Mouse (Mus musculus) C2C12 (cell line): ENCODE measurements around the gene Rhbdf2. TPM values are rescaled to one million over a fixed set of nuclear protein-coding genes. Genes with fewer than 3 reads are reported as not detected.
A peak's percentile ranks its signal among the peaks of the same experiment; 100 is the strongest.

Experiments used
- H3K27me3 ChIP-seq: one replicate; pipeline ENCODE4 v1.6.1; 2011; ENCODE audit not compliant: control insufficient read depth, insufficient read depth, insufficient read length
- H3K36me3 ChIP-seq: one replicate; pipeline ENCODE4 v1.6.1; 2011; ENCODE audit not compliant: control insufficient read depth, insufficient read depth
- H3K4me3 ChIP-seq: one replicate; pipeline ENCODE4 v1.5.1; 2011; ENCODE audit warnings: mild to moderate bottlenecking, control low read depth; ENCODE audit not compliant: poor library complexity, insufficient read depth, severe bottlenecking
- H3K79me2 ChIP-seq: one replicate; pipeline ENCODE4 v1.6.1; 2011; ENCODE audit not compliant: control insufficient read depth, insufficient read depth
- H3K79me3 ChIP-seq: one replicate; pipeline ENCODE4 v1.6.1; 2011; ENCODE audit warnings: low read depth, control low read depth
- H3ac ChIP-seq: one replicate; pipeline ENCODE3; 2011; ENCODE audit warnings: low read depth; ENCODE audit not compliant: control insufficient read depth, insufficient read length
- CEBPB ChIP-seq: IDR thresholded peaks from one replicate; pipeline ENCODE4 v1.6.1; 2011; ENCODE audit warnings: low read depth, mild to moderate bottlenecking, control low read depth, moderate library complexity
- CTCF ChIP-seq: IDR thresholded peaks from one replicate; pipeline ENCODE4 v1.5.1; 2011; ENCODE audit not compliant: control insufficient read depth, insufficient read depth, insufficient read length
- FOSL1 ChIP-seq: IDR thresholded peaks from one replicate; pipeline ENCODE4 v1.8.0; 2011; ENCODE audit warnings: mild to moderate bottlenecking, low read length; ENCODE audit not compliant: poor library complexity, insufficient read depth, severe bottlenecking
- MAX ChIP-seq: IDR thresholded peaks from one replicate; pipeline ENCODE4 v1.6.1; 2011; ENCODE audit warnings: mild to moderate bottlenecking, control low read depth
- MYOD1 ChIP-seq: IDR thresholded peaks from one replicate; pipeline ENCODE4 v1.6.1; 2011; ENCODE audit warnings: low read depth; ENCODE audit not compliant: control insufficient read depth, insufficient read length
- MYOG ChIP-seq: IDR thresholded peaks from one replicate; pipeline ENCODE4 v1.6.1; 2011; ENCODE audit not compliant: control insufficient read depth, insufficient read length; ENCODE audit errors: extremely low read depth
- USF1 ChIP-seq: IDR thresholded peaks from one replicate; pipeline ENCODE4 v1.6.1; 2011; ENCODE audit warnings: low read depth, mild to moderate bottlenecking, control low read depth, moderate library complexity
- polyA plus RNA-seq: library from polyadenylated mRNA; unstranded; fragments of >200 nt; fragmentation: generic; extraction: Trizol; gene quantifications from one replicate; pipeline ENCODE4 v1.2.1, GENCODE M21; 2012; ENCODE audit warnings: missing spikeins

The Rhbdf2 gene
- polyA plus RNA-seq, 1 experiment = 1.9 TPM

DNA sequence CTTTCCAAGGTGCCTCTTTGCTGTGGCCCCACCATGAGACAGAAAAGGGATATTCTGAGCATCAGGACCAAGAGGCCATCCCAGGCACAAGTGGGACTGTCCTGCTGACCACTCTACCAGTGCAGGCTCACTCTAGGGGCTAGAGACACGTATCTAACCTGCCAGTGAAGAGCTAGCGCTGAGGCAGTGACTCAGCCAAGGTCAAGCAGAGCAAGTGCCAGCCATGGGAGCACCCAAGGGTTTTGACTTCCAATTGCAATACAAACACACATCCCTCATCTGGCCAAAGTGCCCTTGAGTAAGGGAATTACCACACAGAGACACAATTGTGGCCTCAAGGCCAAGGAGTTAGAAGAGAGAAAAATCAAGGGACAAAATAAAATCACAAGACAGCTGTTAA, 51.4 kb downstream of the Rhbdf2 start:
- Histone ChIP-seq H3K36me3 (peaks cover 10% of the 10 kb centered on the region), H3ac (no peak overlapping the region), H3K79me3 (peaks cover 93% of the 10 kb centered on the region), H3K27me3 (no peaks in the 10 kb centered on the region), H3K4me3 (no peak overlapping the region), H3K79me2 (peaks cover 100% of the 10 kb centered on the region)
- TF ChIP-seq FOSL1 (no peak), CTCF (no peak), MYOG (no peak), MAX (no peak), CEBPB (no peak), USF1 (no peak), MYOD1 (no peak)

- peaks cover 100% of the 10 kb centered on the region for H3K79me2 ChIP-seq
- H3K4me3 ChIP-seq = no peak overlapping the region
Observed at GRCm38 (mm10) chr11:116574982-116575381, 51.8 kb downstream of the Rhbdf2 start.

DNA sequence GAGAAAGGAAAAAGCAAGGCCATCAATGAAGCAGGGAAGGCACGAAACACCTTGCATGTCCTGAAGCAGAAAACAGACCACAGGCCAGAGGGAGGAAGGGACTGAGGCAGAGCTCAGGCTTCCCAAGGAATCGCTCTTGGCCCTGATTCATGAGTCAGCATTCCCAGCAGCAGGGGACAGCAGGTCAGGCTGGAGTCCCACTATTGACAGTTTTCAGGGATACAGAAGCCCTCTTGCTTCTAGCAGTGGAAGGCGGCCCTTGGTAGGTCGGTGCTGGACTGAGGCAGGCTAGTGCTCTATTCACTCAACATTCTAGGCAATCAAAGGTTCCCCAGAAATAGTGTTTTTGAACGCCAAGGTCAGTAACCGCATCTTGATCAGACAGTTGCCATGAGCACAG, 52.3 kb downstream of the Rhbdf2 start:
- H3K79me2 ChIP-seq = peaks cover 100% of the 10 kb centered on the region
- no peaks in the 10 kb centered on the region for H3K27me3 ChIP-seq
- TF ChIP-seq MAX = no peak
- H3ac ChIP-seq = no peak overlapping the region
- peaks cover 10% of the 10 kb centered on the region for H3K36me3 ChIP-seq
- H3K79me3 ChIP-seq = peaks cover 93% of the 10 kb centered on the region
- H3K4me3 ChIP-seq = no peak overlapping the region

More at GRCm38 (mm10) chr11:116574982-116575381, 51.8 kb downstream of the Rhbdf2 start:
- Histone ChIP-seq H3ac (no peak overlapping the region), H3K36me3 (peaks cover 10% of the 10 kb centered on the region), H3K27me3 (no peaks in the 10 kb centered on the region), H3K79me3 (peaks cover 92% of the 10 kb centered on the region)
- peak; percentile 11 for TF ChIP-seq MYOD1
- TF ChIP-seq MAX = no peak

DNA sequence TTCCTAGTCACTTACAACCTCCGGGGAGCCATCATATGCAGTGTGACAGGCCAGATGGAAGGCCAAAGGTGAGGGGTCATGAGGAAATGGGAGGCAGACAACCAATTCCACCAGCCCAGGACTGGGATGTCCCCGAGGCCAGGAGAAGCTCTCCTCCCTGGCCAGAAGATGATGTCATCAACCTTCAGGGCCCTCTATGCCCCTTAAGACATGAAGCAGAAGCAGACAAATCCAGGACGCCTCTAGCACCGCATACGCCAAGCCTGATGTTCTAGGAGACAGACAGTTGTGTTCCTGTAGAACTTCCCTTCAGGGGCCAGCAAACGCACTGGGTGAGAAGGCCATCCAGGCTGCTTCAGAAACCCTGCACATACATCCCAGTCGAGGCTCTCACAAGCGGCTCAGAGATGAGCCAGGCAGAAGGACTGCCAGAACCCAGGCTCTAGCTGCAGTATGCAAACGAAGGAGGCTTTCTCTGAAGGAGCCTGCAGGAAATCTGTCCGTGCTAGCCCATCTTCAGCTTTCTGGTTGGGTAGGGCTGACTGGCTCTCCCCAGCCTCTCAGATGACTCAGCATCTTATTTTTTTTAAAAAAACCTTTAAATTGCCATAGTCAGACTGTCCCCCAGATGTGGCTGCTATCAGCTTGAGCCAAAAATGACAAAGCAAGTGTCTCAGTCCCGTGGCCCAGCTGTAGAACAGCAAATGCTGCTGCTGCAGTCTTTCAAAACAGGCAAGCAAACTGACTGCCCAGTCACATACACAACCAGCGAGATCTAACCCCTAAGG, 53.9 kb downstream of the Rhbdf2 start:
- Histone ChIP-seq H3ac (peak overlapping the region; percentile 26), H3K79me2 (peaks cover 99% of the 10 kb centered on the region), H3K27me3 (no peaks in the 10 kb centered on the region), H3K36me3 (peaks cover 6% of the 10 kb centered on the region), H3K4me3 (no peak overlapping the region), H3K79me3 (peaks cover 86% of the 10 kb centered on the region)
- TF ChIP-seq CEBPB (no peak), USF1 (no peak), FOSL1 (no peak), MYOD1 (no peak), MAX (peak; percentile 17), MYOG (no peak)

DNA sequence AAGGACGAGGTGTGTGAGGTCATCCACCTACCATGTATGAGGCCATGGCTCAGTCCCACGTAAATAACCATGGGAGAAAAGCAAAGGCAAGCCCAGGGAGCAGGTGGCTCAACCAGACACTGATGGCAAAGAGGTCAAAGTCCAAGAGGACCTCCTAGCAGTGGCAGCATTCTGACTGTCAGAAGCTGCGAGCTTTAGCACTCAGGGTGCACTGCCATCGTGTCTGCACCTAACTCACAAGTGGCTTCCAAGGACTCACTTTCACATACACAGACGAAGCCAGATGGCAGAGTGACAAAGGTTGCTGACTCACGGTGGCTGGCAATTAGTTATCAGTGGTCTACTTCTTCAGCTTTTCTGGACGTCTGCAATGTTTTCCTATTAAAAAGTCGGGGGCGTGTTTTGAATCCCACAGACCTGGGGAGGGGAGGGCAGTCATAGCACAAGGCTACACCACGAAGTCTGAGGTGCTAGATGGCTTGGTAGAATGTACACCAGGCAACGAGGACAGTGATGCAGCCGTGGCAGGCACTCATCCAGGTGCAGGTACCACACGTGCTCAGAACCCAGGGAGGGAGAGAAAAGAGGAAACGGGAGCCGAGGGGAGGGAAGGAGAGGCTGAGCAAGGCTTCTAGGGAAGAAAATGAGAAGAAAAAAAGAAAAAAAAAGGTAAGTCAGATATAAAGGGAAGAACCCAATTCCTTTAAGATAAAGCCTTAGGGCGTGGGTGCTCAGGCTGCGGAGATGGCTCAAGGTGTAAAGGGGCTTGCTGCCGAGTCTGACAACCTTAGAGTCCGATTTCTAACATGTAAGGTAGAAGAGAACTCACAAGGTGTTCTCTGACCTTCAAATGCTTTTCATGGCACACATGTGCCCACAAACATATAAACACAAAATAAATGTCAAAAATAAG, 54.8 kb downstream of the Rhbdf2 start:
- H3K36me3 ChIP-seq = peaks cover 6% of the 10 kb centered on the region
- peaks cover 80% of the 10 kb centered on the region for H3K79me3 ChIP-seq
- H3K4me3 ChIP-seq = no peak overlapping the region
- H3K79me2 ChIP-seq = peaks cover 99% of the 10 kb centered on the region
- TF ChIP-seq CTCF = no peak
- no peak for TF ChIP-seq USF1
- no peak for TF ChIP-seq CEBPB
- no peak for TF ChIP-seq MYOG
- no peak for TF ChIP-seq MYOD1
- TF ChIP-seq FOSL1 = no peak
- TF ChIP-seq MAX = no peak
- H3ac ChIP-seq = no peak overlapping the region
- H3K27me3 ChIP-seq = no peaks in the 10 kb centered on the region

- TF ChIP-seq MYOG (no peak), CTCF (no peak), CEBPB (no peak), FOSL1 (no peak), MAX (no peak), MYOD1 (no peak), USF1 (no peak)
- H3K79me2 ChIP-seq = peaks cover 99% of the 10 kb centered on the region
- no peaks in the 10 kb centered on the region for H3K27me3 ChIP-seq
Observed at GRCm38 (mm10) chr11:116570821-116571220, 56.0 kb downstream of the Rhbdf2 start.

More at GRCm38 (mm10) chr11:116570821-116571220, 56.0 kb downstream of the Rhbdf2 start:
- no peak overlapping the region for H3K4me3 ChIP-seq
- peaks cover 6% of the 10 kb centered on the region for H3K36me3 ChIP-seq
- H3K79me3 ChIP-seq = peaks cover 76% of the 10 kb centered on the region
- no peak overlapping the region for H3ac ChIP-seq
